Mouse (Mus musculus): ENCODE measurements around the gene Adamtsl1. TPM values are rescaled to one million over a fixed set of nuclear protein-coding genes. Genes with fewer than 3 reads are reported as not detected.

Gene Adamtsl1
- polyA plus RNA-seq, 1 experiment from 2014 or later, result 0.73 TPM

DNA sequence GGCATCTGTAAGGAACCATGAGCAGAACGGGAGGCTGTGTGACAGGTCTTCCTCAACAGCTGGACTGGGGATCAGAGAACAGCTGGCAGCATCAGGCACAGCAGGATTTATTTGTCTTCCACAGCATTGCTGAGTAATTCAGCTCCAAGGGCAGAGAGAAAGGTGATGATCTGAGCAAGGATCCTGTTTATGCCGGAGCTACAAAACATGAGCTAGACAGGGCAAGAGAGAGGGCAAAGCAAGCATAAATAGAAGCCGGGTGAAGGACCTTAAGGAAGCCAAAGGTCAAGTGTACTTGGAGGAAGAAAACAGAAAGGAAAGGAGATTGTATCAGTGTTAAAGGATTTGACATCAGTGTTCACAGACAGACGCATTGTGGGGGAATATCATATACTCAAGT is 158.3 kb downstream of the Adamtsl1 start:
- Histone ChIP-seq H3K36me3 (no peaks in the 10 kb centered on the region), H3K9ac (no peak overlapping the region), H3K4me2 (no peak overlapping the region), H3K4me3 (replicated peaks) (no peak overlapping the region), H3K4me1 (replicated peaks) (no peaks in the 10 kb centered on the region), H3K27me3 (no peaks in the 10 kb centered on the region), H3K27ac (no peak overlapping the region), H3K9me3 (replicated peaks) (no peaks in the 10 kb centered on the region)
- 46% methylated on average over 4 of the region's 4 CpGs for WGBS (ENCODE audit: insufficient replicate concordance)
- no peak for ATAC-seq (ENCODE audit: low read depth)
- DNase-seq, result no peak

DNA sequence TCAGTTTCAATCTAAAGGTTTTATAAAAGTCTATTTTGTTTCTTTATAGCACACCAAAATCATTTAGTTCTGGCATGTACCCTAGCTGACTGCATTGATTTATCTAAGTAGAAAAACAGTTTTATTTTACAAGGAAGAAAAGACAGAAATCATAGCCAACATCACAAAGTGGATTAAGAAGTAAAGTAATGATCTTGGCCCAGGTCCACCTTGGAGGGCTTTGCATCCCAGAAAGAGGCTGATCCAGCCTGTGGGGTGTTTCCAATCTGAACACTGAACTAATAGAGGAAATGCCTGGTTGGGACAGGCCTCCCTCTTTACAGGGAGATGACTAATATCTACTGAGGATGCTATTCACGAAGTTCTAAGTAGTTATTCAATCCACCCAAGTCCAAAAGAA is 163.6 kb downstream of the Adamtsl1 start:
- Histone ChIP-seq H3K9ac (no peak overlapping the region), H3K9me3 (replicated peaks) (no peaks in the 10 kb centered on the region), H3K36me3 (no peaks in the 10 kb centered on the region), H3K27ac (no peak overlapping the region), H3K4me1 (replicated peaks) (no peaks in the 10 kb centered on the region), H3K27me3 (no peaks in the 10 kb centered on the region), H3K4me2 (no peak overlapping the region), H3K4me3 (replicated peaks) (no peak overlapping the region)
- WGBS (ENCODE audit: insufficient replicate concordance), result 13% methylated on average over 1 of the region's 1 CpGs
- DNase-seq (no peak), ATAC-seq (ENCODE audit: low read depth) (no peak)

DNA sequence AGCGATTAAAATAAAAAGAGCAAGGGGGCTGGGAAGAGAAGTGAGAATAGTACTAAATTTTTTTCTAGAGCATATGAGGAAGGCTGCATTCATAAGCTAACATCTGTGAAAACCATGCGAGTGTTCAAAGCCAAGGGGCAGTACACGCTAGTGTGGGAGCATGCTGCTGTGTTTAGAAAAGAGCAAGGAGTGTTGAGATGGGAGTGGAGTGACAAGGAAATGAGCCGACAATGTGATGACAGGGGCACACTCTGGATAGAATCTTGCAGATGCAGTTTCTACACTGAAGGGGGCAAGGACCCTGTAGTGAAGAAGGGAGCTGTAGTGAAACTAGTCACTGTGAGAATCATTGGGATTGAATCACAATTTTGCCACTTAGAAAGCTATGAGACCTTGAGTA is 172.2 kb downstream of the Adamtsl1 start:
- Histone ChIP-seq H3K9ac (no peak overlapping the region), H3K4me2 (no peak overlapping the region), H3K4me3 (replicated peaks) (no peak overlapping the region), H3K36me3 (no peaks in the 10 kb centered on the region), H3K27ac (no peak overlapping the region), H3K9me3 (replicated peaks) (no peaks in the 10 kb centered on the region), H3K4me1 (replicated peaks) (no peaks in the 10 kb centered on the region), H3K27me3 (no peaks in the 10 kb centered on the region)
- ATAC-seq (ENCODE audit: low read depth) (no peak), DNase-seq (no peak)
- WGBS (ENCODE audit: insufficient replicate concordance), result 63% methylated on average over 4 of the region's 4 CpGs

DNA sequence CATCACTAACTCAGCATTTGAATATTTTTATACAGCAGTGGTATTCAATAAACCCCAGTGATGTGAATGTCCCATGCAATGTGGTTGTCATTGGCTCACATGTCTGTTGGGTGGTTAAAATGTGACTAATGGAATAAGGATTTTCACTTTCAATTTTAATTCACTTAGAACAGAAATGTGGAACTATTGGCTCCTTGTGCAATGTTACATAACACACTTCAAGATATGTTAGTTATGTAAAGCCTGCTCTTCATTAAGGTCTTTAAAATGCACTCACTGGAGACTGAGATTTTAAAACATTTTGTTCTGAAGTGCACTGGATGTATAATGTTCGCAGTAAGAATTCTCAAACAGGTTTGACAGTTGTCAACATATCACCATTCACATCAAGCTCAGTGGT is 181.3 kb downstream of the Adamtsl1 start:
- H3K36me3 ChIP-seq, result no peaks in the 10 kb centered on the region
- H3K4me3 ChIP-seq (replicated peaks), result no peak overlapping the region
- H3K9me3 ChIP-seq (replicated peaks), result no peaks in the 10 kb centered on the region
- no peak overlapping the region for H3K9ac ChIP-seq
- H3K4me1 ChIP-seq (replicated peaks), result no peaks in the 10 kb centered on the region
- ATAC-seq (ENCODE audit: low read depth), result no peak
- no peak overlapping the region for H3K27ac ChIP-seq
- no peak for DNase-seq
- H3K4me2 ChIP-seq, result no peak overlapping the region
- no peaks in the 10 kb centered on the region for H3K27me3 ChIP-seq
- WGBS (ENCODE audit: insufficient replicate concordance), result 38% methylated on average over 1 of the region's 1 CpGs

DNA sequence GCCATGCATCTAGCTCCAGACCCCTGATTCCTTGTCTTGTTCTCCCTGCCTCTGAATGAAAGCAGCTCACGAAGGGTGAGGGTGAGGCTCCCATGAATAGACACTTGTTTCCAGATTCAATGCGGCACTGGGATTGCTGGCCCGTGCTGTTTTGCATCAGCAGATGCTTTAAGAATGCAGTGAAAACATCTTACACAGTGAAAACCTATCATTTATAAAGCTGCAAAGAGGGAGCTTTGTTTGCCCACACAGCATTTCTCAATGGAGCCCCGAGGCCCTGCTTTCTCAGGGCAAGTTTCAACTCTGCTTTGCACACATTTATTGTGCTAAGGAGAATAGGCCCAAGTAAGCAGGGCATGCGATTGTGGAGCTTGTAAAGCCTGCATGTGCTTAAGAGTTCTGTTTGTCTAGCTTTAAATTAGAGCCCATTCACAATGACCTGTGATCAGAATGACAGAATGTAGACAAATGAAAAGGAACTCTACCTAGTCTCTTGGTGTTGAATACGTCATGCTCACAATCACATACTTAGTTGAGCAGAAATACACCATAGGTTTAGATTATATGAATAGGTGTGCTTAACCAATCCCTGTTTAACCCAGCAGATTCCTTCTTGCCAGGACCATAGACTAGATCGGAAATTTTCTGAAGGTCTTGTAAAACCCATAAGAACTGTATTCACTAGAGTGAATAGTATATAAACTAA is 193.5 kb downstream of the Adamtsl1 start:
- no peak for ATAC-seq (ENCODE audit: low read depth)
- Histone ChIP-seq H3K27ac (no peak overlapping the region), H3K9ac (no peak overlapping the region), H3K27me3 (no peaks in the 10 kb centered on the region), H3K36me3 (no peaks in the 10 kb centered on the region), H3K9me3 (replicated peaks) (no peaks in the 10 kb centered on the region), H3K4me3 (replicated peaks) (no peak overlapping the region), H3K4me2 (no peak overlapping the region), H3K4me1 (replicated peaks) (no peaks in the 10 kb centered on the region)
- DNase-seq, result no peak
- WGBS (ENCODE audit: insufficient replicate concordance), result 60% methylated on average over 7 of the region's 7 CpGs

DNA sequence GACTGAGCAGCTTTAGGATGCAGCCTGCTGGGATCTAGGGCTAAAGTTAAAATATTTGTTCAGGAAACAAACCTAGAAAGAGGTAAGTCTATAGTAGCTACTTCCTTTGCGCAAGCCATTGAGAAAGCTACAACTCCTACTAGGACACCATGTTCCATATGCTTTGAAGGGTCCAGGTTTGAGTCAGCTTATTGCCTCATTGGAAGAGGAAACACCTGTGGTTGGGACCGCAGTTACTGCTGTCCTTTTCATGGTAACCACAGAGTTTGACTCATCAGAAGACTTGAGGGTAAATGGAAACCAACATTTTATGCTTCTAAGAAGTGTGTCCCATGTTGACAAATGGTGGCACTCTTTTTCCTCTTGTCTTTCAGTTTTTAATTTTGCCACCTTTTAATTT is 195.7 kb downstream of the Adamtsl1 start:
- Histone ChIP-seq H3K36me3 (no peaks in the 10 kb centered on the region), H3K9ac (no peak overlapping the region), H3K4me1 (replicated peaks) (no peaks in the 10 kb centered on the region), H3K27ac (no peak overlapping the region), H3K4me2 (no peak overlapping the region), H3K27me3 (no peaks in the 10 kb centered on the region), H3K9me3 (replicated peaks) (no peaks in the 10 kb centered on the region), H3K4me3 (replicated peaks) (no peak overlapping the region)
- DNase-seq (no peak), ATAC-seq (ENCODE audit: low read depth) (no peak)
- 60% methylated on average over 2 of the region's 2 CpGs for WGBS (ENCODE audit: insufficient replicate concordance)

DNA sequence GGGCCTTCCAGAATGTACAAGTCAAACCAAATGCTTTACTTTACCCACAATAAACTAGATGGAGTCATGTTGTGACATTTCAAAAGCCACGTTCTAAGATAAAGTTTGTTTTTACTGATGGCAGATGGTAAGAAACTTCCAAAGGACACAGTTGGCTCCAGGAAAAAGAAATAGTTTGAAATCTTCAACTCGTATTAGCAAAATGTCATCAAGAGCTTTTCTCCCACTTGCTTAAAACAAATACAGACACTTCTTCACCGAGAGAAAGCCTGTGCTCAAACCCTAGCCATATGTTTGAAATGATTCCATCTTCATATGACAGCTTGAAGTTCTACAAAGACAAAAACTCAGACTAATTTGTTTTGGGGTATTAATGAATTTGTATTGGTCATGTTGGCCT is 211.0 kb downstream of the Adamtsl1 start:
- H3K9ac ChIP-seq, result no peak overlapping the region
- no peak overlapping the region for H3K27ac ChIP-seq
- H3K9me3 ChIP-seq (replicated peaks), result no peaks in the 10 kb centered on the region
- 60% methylated on average over 3 of the region's 3 CpGs for WGBS (ENCODE audit: insufficient replicate concordance)
- H3K27me3 ChIP-seq, result no peaks in the 10 kb centered on the region
- H3K4me3 ChIP-seq (replicated peaks), result no peak overlapping the region
- H3K4me1 ChIP-seq (replicated peaks), result no peaks in the 10 kb centered on the region
- no peaks in the 10 kb centered on the region for H3K36me3 ChIP-seq
- ATAC-seq (ENCODE audit: low read depth) (no peak), DNase-seq (no peak)
- no peak overlapping the region for H3K4me2 ChIP-seq

DNA sequence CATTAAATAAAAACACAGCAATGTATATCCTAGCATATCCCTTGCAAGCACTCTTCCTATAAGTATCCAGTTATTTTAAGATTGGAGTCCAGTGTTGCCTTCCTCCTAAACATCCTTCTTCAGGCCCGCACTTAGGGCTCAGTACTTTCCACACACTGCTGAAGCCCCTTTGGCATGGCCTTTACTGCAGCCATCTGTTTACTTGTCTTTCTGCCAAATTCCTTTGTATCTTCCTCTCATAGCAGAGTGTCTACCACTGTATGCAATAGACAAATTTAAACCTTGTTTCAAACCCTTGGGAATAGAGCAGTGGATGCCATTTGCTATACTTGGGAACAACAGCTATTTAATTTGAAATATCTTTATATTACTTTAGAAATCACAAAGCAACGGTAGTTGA is 213.8 kb downstream of the Adamtsl1 start:
- WGBS (ENCODE audit: insufficient replicate concordance), result 57% methylated on average over 2 of the region's 2 CpGs
- Histone ChIP-seq H3K36me3 (no peaks in the 10 kb centered on the region), H3K27me3 (no peaks in the 10 kb centered on the region), H3K27ac (no peak overlapping the region), H3K4me1 (replicated peaks) (no peaks in the 10 kb centered on the region), H3K9me3 (replicated peaks) (no peaks in the 10 kb centered on the region), H3K4me2 (no peak overlapping the region), H3K9ac (no peak overlapping the region), H3K4me3 (replicated peaks) (no peak overlapping the region)
- no peak for DNase-seq
- ATAC-seq (ENCODE audit: low read depth), result no peak

DNA sequence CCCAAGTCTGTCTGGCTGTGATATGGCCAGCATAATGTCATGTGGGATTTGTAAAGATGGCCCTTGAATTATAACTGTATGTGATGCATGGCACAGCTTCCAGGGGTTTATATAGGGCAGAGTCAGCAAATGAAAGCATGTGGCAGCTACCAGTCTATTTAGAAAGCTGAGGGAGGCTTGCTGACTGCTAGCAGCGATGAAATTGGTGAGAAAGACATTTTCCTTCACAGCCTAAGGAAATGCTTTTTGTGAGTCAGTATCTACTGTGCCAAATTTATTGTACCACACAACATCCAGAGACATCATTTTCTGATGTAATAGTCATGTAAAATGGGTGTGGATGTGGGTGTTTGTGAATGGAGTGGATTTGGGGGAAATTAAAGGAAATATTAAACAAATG is 214.4 kb downstream of the Adamtsl1 start:
- Histone ChIP-seq H3K36me3 (no peaks in the 10 kb centered on the region), H3K9ac (no peak overlapping the region), H3K27me3 (no peaks in the 10 kb centered on the region), H3K4me3 (replicated peaks) (no peak overlapping the region), H3K9me3 (replicated peaks) (no peaks in the 10 kb centered on the region), H3K4me1 (replicated peaks) (no peaks in the 10 kb centered on the region), H3K27ac (no peak overlapping the region), H3K4me2 (no peak overlapping the region)
- WGBS (ENCODE audit: insufficient replicate concordance), result 50% methylated on average over 1 of the region's 1 CpGs
- ATAC-seq (ENCODE audit: low read depth) (no peak), DNase-seq (no peak)

DNA sequence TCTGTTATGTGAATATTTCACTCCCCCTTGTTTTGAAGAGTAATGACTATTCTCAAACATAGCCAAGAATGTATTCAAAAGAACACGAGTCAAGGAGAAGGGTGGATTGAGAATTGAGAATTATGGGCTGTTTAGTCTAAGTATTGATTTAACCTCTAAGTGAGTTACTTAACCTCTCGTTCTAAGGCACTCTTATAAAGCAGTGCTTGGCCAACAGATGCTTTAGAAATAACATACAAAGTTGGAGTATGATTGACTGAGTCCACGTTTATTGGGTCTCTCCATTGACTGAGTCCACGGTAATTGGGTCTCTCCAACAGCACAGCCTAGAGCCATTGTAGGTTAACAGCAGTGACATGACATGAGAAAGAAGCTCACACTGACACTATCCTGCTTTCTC is 226.5 kb downstream of the Adamtsl1 start:
- no peak overlapping the region for H3K4me3 ChIP-seq (replicated peaks)
- DNase-seq (no peak), ATAC-seq (ENCODE audit: low read depth) (no peak)
- H3K9me3 ChIP-seq (replicated peaks), result no peaks in the 10 kb centered on the region
- WGBS (ENCODE audit: insufficient replicate concordance), result 59% methylated on average over 4 of the region's 4 CpGs
- no peak overlapping the region for H3K9ac ChIP-seq
- H3K4me1 ChIP-seq (replicated peaks), result no peaks in the 10 kb centered on the region
- H3K27ac ChIP-seq, result no peak overlapping the region
- H3K4me2 ChIP-seq, result no peak overlapping the region
- H3K27me3 ChIP-seq, result no peaks in the 10 kb centered on the region
- H3K36me3 ChIP-seq, result no peaks in the 10 kb centered on the region

DNA sequence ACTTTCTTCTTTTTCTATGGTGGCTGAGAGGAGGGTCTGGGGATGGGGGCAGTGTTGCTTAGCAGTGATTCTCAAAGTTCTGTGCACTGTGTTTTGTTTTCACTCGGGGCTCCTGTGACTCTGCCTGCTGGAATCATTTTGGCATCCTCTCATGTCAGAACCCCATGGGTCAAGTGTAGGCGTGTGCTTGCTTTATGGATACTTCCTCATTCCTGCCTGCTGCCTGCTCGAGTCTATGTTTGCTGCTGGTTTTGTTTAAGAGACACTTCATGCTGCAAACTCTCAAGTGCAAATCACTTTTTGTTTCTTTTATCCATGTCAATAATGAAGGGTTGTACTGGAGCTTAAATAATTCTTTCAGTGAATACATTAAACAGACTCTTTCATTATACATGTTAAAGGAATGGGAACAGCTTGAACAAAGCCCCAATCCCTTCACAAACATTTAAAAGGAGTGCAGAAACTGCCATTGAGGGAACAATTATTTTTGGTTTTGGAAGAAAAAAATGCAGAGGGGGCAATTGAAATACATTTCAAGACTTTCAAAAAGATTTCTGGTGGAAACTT is 227.9 kb downstream of the Adamtsl1 start:
- Histone ChIP-seq H3K4me3 (replicated peaks) (no peak overlapping the region), H3K27me3 (no peaks in the 10 kb centered on the region), H3K36me3 (no peaks in the 10 kb centered on the region), H3K9me3 (replicated peaks) (no peaks in the 10 kb centered on the region), H3K9ac (no peak overlapping the region), H3K4me2 (no peak overlapping the region), H3K27ac (no peak overlapping the region), H3K4me1 (replicated peaks) (no peaks in the 10 kb centered on the region)
- DNase-seq, result no peak
- no peak for ATAC-seq (ENCODE audit: low read depth)
- whole genome bisulfite sequencing (ENCODE audit: insufficient replicate concordance), result 26% methylated on average over 3 of the region's 3 CpGs

DNA sequence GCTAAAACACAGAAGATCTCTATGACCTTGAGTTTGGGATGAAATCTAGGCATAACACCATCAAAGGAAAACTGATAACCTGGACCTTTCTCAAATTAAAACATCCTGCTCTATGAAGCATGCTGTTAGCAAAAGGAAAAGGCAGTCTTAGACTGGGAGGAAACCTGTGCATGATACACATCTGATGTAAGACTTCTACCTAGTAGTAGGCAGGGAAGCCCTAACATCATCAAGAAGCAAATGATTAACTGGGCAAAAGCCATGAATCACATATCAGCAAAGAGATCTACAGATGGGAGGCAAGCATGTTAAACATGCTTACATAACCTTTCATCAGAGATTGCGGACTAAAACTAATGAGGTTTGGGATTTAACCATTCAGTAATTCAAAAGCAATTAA is 229.5 kb downstream of the Adamtsl1 start:
- no peak for ATAC-seq (ENCODE audit: low read depth)
- H3K4me1 ChIP-seq (replicated peaks), result no peaks in the 10 kb centered on the region
- H3K27me3 ChIP-seq, result no peaks in the 10 kb centered on the region
- no peak for DNase-seq
- no peak overlapping the region for H3K4me2 ChIP-seq
- no peak overlapping the region for H3K4me3 ChIP-seq (replicated peaks)
- no peak overlapping the region for H3K9ac ChIP-seq
- WGBS (ENCODE audit: insufficient replicate concordance), result 73% methylated on average over 1 of the region's 1 CpGs
- H3K36me3 ChIP-seq, result no peaks in the 10 kb centered on the region
- no peak overlapping the region for H3K27ac ChIP-seq
- H3K9me3 ChIP-seq (replicated peaks), result no peaks in the 10 kb centered on the region
